8 mouse cellular contexts compared by ENCODE assay signal in the genomic region with DNA sequence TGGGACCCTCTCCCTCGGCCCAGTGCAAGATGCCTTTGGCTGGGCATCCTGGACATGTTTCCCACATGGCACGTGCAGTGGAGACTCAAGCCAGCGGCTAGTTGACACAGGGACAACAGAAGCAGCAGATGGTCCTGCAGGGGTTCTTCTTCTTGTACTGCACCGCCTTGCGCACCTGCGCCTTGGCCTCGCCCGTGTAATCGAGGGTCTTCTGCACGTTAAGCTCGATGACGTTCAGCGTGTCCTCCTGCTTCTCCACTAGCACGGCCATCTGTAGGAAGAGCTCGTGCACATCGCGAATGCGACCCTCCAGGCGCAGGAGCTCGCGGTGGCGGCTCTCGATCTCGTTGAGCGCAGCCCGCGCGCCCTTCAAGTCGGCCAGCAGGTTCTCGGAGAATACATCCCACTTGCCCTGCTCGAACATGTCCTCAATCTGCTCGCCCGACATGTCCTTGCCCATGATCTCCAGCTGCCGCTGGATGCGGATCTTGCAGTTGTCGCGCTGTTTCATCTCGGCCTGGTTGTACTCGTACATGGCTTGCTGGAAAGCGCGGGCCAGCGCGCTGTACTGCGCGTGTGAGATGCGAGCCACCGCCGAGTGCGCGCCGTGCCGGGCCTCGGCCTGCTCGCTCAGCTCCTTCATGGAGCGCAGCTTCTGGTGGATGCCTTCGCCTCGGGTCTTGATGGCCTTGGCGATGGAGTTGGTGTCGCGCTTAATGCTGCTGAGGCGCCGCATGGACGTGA. TPM values are rescaled to one million over a fixed set of nuclear protein-coding genes. Genes with fewer than 3 reads are reported as not detected.
DNase-seq lines count a peak whose midpoint lies in the region; ATAC-seq and TF ChIP-seq lines count a peak whose summit lies in the region.

No protein-coding gene starts in this region.

- ATAC-seq in lung, postnatal 0 days = no peak
- ATAC-seq in midbrain, embryonic 14.5 days (ENCODE audit: low FRiP score, low TSS enrichment) = peak; percentile 87

- no peak overlapping the region for H3K27ac ChIP-seq in lung, postnatal 0 days (ENCODE audit: low read length)
- no peak overlapping the region for H3K27ac ChIP-seq in embryonic facial prominence, embryonic 10.5 days (replicated peaks)
- no peak overlapping the region for H3K27ac ChIP-seq in midbrain, embryonic 14.5 days (replicated peaks; ENCODE audit: low read depth, low read length)

- H3K27me3 ChIP-seq in lung, postnatal 0 days (replicated peaks; ENCODE audit: insufficient read depth, low read length) = peaks cover 11% of the 10 kb centered on the region
- peaks cover 66% of the 10 kb centered on the region for H3K27me3 ChIP-seq in embryonic facial prominence, embryonic 10.5 days (replicated peaks; ENCODE audit: low read depth, poor library complexity, severe bottlenecking)
- H3K27me3 ChIP-seq in midbrain, embryonic 14.5 days (ENCODE audit: control insufficient read depth, insufficient read depth, low read length) = peaks cover 9% of the 10 kb centered on the region

- no peaks in the 10 kb centered on the region for H3K36me3 ChIP-seq in lung, postnatal 0 days (ENCODE audit: insufficient read depth, low read length)
- H3K36me3 ChIP-seq in embryonic facial prominence, embryonic 10.5 days (replicated peaks) = no peaks in the 10 kb centered on the region
- no peaks in the 10 kb centered on the region for H3K36me3 ChIP-seq in midbrain, embryonic 14.5 days (ENCODE audit: control insufficient read depth, insufficient read depth, low read length)

- no peak for TF ChIP-seq EP300 in lung, postnatal 0 days (IDR thresholded peaks at IDR 0.05)

- peak overlapping the region; percentile 31 for H3K4me3 ChIP-seq in lung, postnatal 0 days (ENCODE audit: low read depth, low read length)
- H3K4me3 ChIP-seq in embryonic facial prominence, embryonic 10.5 days = peak overlapping the region; percentile 55
- H3K4me3 ChIP-seq in midbrain, embryonic 14.5 days (replicated peaks; ENCODE audit: low read depth, low read length) = peak overlapping the region; percentile 43

- H3K9ac ChIP-seq in lung, postnatal 0 days (replicated peaks; ENCODE audit: low read depth) = no peak overlapping the region
- H3K9ac ChIP-seq in midbrain, embryonic 14.5 days (replicated peaks; ENCODE audit: low read length) = peak overlapping the region; percentile 55

- no peak for TF ChIP-seq CTCF in lung, postnatal 0 days (IDR thresholded peaks at IDR 0.05)

- no peaks in the 10 kb centered on the region for H3K9me3 ChIP-seq in lung, postnatal 0 days (ENCODE audit: low read length)
- H3K9me3 ChIP-seq in embryonic facial prominence, embryonic 10.5 days = no peaks in the 10 kb centered on the region
- no peaks in the 10 kb centered on the region for H3K9me3 ChIP-seq in midbrain, embryonic 14.5 days (ENCODE audit: control insufficient read depth, low read length)

- WGBS in lung, postnatal 0 days = 10% methylated on average over 63 of the region's 63 CpGs
- 10% methylated on average over 63 of the region's 63 CpGs for WGBS in embryonic facial prominence, embryonic 10.5 days
- 8% methylated on average over 63 of the region's 63 CpGs for WGBS in midbrain, embryonic 14.5 days

- H3K4me2 ChIP-seq in lung, postnatal 0 days (replicated peaks; ENCODE audit: low read depth, low read length) = peak overlapping the region; percentile 56
- H3K4me2 ChIP-seq in midbrain, embryonic 14.5 days (ENCODE audit: low read length) = peak overlapping the region; percentile 62

- H3K4me1 ChIP-seq in lung, postnatal 0 days (ENCODE audit: insufficient read depth, low read depth, low read length) = no peaks in the 10 kb centered on the region
- peaks cover 11% of the 10 kb centered on the region for H3K4me1 ChIP-seq in embryonic facial prominence, embryonic 10.5 days
- H3K4me1 ChIP-seq in midbrain, embryonic 14.5 days (ENCODE audit: control insufficient read depth, insufficient read depth, low read length) = peaks cover 3% of the 10 kb centered on the region; the same call in 1 of the 2 replicates

- DNase-seq in lung, postnatal 0 days (ENCODE audit: low spot score) = no peak
- no peak for DNase-seq in lung, postnatal 36 days
- peak; percentile 72 for DNase-seq in embryonic facial prominence, embryonic 10.5 days (ENCODE audit: low spot score)
- DNase-seq in heart, postnatal 4 days = peak; percentile 18
- DNase-seq in left cerebral cortex, adult 8-10 months (ENCODE audit: low spot score in 2 of 2) = peak; percentile 16 to 34
- peak; percentile 82 for DNase-seq in midbrain, embryonic 14.5 days
- DNase-seq in testis, postnatal 14 days (ENCODE audit: low spot score) = peak; percentile 10
- DNase-seq in natural killer cell, adult 2 months (ENCODE audit: low spot score in 2 of 2) = no peak

RNA-seq across cellular contexts. Expression of a gene that starts 22.9 kb away (rescaled TPM):
- polyA plus RNA-seq in lung, postnatal 0 days (2015; fragmentation: Nextera tagmentation; extraction: Ambion mirVana) = 8.9 and 12.0 TPM in 2 replicates
- polyA plus RNA-seq in embryonic facial prominence, embryonic 10.5 days (2016; fragmentation: Nextera tagmentation; extraction: Ambion mirVana) = 1.0 and 1.4 TPM in 2 replicates
- total RNA-seq in heart, postnatal 4 days (2021) = 1 to 10 TPM; 2.3 to 3.4 TPM
- total RNA-seq in left cerebral cortex, adult 8-10 months (2022) = under 1 TPM in 2 of 4 experiments, not detected in 2; 0.25 to 0.41 TPM
- polyA plus RNA-seq in midbrain, embryonic 14.5 days (2014; fragmentation: Nextera tagmentation; extraction: Ambion mirVana) = 0.93 and 2.4 TPM in 2 replicates

Comparison
In these comparisons a context has a peak if more than half of its experiments do, and no peak if none do; other contexts are left out.
1. DNase-seq: peak in embryonic facial prominence, embryonic 10.5 days (single experiment), heart, postnatal 4 days (single experiment), left cerebral cortex, adult 8-10 months (2 of 2), midbrain, embryonic 14.5 days (single experiment) and testis, postnatal 14 days (single experiment); none in lung, postnatal 0 days (single experiment), lung, postnatal 36 days (single experiment) and natural killer cell, adult 2 months (0 of 2).
2. Peak in every context shown above with its lines, with median percentiles within 50 percentile points of each other: H3K4me3 ChIP-seq.